Mouse (Mus musculus) G1E (cell line): Measurements from ENCODE around the gene Tmem123.
A peak's percentile ranks its signal among the peaks of the same experiment; 100 is the strongest.

Experiments used
- CTCF ChIP-seq: IDR thresholded peaks from 2 replicates; pipeline ENCODE4 v1.5.1; 2012; ENCODE audit warnings: low read depth, low read length, inconsistent platforms, mixed read lengths
- GATA1 ChIP-seq: IDR thresholded peaks from 2 replicates; pipeline ENCODE4 v1.6.1; 2012; ENCODE audit warnings: borderline replicate concordance, low read length, inconsistent platforms, mixed read lengths
- POLR2AphosphoS5 ChIP-seq: IDR thresholded peaks from 2 replicates; pipeline ENCODE4 v1.6.1; 2012; ENCODE audit warnings: low read depth, low read length, inconsistent platforms; ENCODE audit not compliant: insufficient replicate concordance
- TAL1 ChIP-seq: conservative IDR thresholded peaks from 2 replicates; pipeline ENCODE4 v1.6.1; 2012; ENCODE audit warnings: low read depth, low read length, inconsistent platforms, mixed read lengths

GRCm38 (mm10) chr9:7829531-7830528 lies 66.0 kb downstream of the Tmem123 start:
- TF ChIP-seq CTCF = no peak
- TF ChIP-seq TAL1 = peak; percentile 37
- TF ChIP-seq GATA1 = no peak
- TF ChIP-seq POLR2AphosphoS5 = no peak
